Mouse (Mus musculus) testis, adult 2 months (tissue): ENCODE data around the gene Gm5134. TPM values are rescaled to one million over a fixed set of nuclear protein-coding genes. Genes with fewer than 3 reads are reported as not detected.
A peak's percentile ranks its signal among the peaks of the same experiment; 100 is the strongest.

Source experiments
- H3K27ac ChIP-seq: fragments of 200-500 bp; 2 replicates; pipeline ENCODE4 v1.5.1; 2012; ENCODE audit warnings: low read depth, low read length; ENCODE audit not compliant: control insufficient read depth, insufficient read depth
- H3K27me3 ChIP-seq: fragments of 200-500 bp; 2 replicates; pipeline ENCODE4 v1.6.1; 2012; ENCODE audit warnings: mild to moderate bottlenecking, low read length, moderate library complexity; ENCODE audit not compliant: control insufficient read depth, insufficient read depth
- H3K36me3 ChIP-seq: fragments of 200-500 bp; 2 replicates; pipeline ENCODE4 v1.6.1; 2012; ENCODE audit warnings: mild to moderate bottlenecking, low read length; ENCODE audit not compliant: control insufficient read depth, insufficient read depth
- H3K4me1 ChIP-seq: fragments of 200-500 bp; 2 replicates; pipeline ENCODE4 v1.6.1; 2012; ENCODE audit warnings: low read length; ENCODE audit not compliant: control insufficient read depth, insufficient read depth
- H3K4me3 ChIP-seq: fragments of 200-500 bp; 2 replicates; pipeline ENCODE4 v1.5.1; 2012; ENCODE audit warnings: low read depth, mild to moderate bottlenecking, low read length, moderate library complexity, mixed read lengths; ENCODE audit not compliant: control insufficient read depth
- CTCF ChIP-seq: fragments of 200-500 bp; IDR thresholded peaks from 2 replicates; pipeline ENCODE4 v1.5.1; 2012; ENCODE audit warnings: low read depth, mild to moderate bottlenecking, inconsistent platforms, low read length, moderate library complexity; ENCODE audit not compliant: control insufficient read depth, insufficient read depth, insufficient replicate concordance
- POLR2A ChIP-seq: fragments of 200-500 bp; IDR thresholded peaks from 2 replicates; pipeline ENCODE4 v1.6.1; 2012; ENCODE audit warnings: low read depth, mild to moderate bottlenecking, inconsistent platforms, low read length, moderate library complexity; ENCODE audit not compliant: control insufficient read depth
- polyA plus RNA-seq: library from polyadenylated mRNA; depleted of rRNA; stranded (reverse); fragments of >200 nt; gene quantifications from 2 replicates; pipeline ENCODE4 v1.2.3, GENCODE M21; 2012

The Gm5134 gene
- polyA plus RNA-seq, 1 experiment: 22.2 TPM

DNA sequence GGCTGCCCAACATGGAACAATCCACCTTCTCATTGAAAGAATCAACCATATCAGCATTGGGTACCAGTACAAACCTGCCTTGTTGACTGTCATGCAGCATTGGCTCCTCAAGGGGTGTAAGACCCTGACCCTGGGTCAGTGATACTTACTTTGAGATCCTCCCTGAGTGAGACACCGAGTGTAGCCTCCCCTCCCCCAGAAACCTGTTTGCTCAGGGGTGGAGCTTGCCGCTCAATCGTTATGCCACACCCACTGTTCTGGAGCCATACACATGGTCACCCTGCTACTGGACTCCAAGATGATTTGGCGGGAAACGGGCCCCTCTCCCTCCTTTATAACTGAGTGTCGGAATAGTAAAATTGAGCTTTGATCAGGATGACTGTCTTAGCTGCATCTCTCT lies 69.6 kb downstream of the Gm5134 start:
- no peak for TF ChIP-seq CTCF
- TF ChIP-seq POLR2A: no peak
- no peaks in the 10 kb centered on the region for H3K36me3 ChIP-seq
- H3K27me3 ChIP-seq: no peaks in the 10 kb centered on the region
- H3K4me1 ChIP-seq: peaks cover 2% of the 10 kb centered on the region
- no peak overlapping the region for H3K4me3 ChIP-seq
- H3K27ac ChIP-seq: no peak overlapping the region

DNA sequence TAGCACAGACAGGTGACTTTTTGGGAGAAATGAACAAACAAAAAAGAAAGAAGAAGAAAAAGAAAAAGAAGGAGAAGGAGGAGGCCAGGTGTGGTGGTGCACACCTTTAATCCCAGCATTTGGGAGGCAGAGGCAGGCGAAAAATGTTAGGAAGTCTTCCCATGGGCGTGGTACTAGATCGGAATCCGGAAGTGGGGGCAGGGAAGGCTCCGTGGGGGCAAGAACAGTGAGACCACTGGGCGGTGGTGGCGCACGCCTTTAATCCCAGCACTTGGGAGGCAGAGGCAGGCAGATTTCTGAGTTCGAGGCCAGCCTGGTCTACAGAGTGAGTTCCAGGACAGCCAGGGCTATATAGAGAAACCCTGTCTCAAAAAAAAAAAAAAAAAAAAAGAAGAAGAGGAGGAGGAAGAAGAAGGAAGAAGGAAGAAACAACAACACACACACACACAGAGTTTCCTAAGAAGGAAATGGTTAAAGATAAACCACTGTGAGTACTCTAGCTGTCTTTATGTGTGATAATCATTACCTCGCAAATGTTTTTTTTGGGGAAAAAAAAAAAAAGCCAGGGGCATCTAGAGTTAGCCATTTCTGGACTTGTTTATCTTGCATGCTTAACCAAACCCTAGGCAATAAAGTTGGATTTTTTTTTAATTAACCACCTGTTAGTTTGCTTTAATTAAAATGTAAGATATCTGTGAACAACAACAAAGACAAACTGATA lies 71.3 kb downstream of the Gm5134 start:
- no peak overlapping the region for H3K27ac ChIP-seq
- H3K36me3 ChIP-seq: no peaks in the 10 kb centered on the region
- no peaks in the 10 kb centered on the region for H3K27me3 ChIP-seq
- H3K4me1 ChIP-seq: peaks cover 2% of the 10 kb centered on the region
- no peak overlapping the region for H3K4me3 ChIP-seq
- TF ChIP-seq POLR2A: no peak
- TF ChIP-seq CTCF: no peak

DNA sequence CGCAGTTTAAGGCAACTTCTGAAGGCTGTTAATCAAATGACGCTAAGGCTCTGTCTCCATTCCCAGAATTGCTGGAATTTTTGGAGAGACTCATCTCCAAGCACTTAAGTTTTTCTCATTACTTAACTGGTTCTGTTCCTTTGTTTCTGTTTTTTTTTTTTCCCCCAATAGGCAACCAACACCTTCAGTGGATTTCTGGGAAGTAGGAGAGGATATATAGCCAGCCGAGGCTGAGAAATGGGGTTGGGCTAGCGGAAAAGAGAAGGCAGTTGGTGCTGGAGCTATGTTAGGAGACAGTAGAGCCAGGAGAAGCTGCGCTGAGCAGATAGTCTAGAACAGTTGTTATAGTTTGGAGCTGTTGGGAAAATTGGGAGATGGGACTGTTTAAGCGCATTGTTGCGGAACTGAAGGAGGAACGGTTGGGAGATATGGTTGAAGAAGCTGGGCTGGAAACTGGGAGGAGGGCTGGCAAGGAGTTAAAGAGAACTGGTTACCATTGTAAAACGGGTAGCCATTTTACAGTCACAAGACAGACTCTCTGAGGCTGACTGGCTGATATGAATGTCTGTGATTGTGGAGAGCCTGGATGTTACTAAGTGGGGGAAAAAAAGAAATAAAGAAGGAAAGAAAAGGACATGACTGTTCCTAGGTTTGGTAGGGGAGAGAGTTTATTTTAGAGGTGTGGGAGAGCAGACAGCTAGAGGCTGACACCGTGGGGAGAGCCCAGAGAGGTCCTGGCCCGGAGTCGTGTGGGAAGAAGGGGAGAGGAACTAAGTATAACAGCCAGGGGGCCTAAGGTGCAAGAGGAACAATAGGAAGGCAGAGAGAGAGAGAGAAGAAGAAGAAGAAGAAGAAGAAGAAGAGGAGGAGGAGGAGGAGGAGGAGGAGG lies 73.1 kb downstream of the Gm5134 start:
- peak overlapping the region; percentile 33; the same call in 1 of the 2 replicates for H3K27ac ChIP-seq
- TF ChIP-seq CTCF (no peak), POLR2A (no peak)
- peaks cover 2% of the 10 kb centered on the region for H3K4me1 ChIP-seq
- H3K27me3 ChIP-seq: no peaks in the 10 kb centered on the region
- H3K36me3 ChIP-seq: no peaks in the 10 kb centered on the region
- H3K4me3 ChIP-seq: no peak overlapping the region

DNA sequence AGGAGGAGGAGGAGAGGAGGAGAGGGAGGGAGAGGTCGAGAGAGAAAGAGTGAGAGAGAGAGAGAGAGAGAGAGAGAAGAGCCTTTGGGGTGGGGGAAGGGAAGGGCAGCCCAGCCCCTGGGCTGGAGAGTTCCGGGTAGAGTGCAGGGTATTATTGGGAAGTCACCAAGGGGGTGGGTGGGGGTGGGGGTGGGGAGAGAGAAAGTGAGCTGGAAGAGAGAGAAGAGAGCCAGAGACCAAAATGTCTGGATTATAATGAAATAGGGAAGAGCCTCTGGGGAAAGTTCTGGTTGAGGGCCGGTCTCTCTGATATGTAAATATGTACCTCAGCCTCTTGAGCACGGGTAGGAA lies 73.7 kb downstream of the Gm5134 start:
- Histone ChIP-seq H3K27ac (no peak overlapping the region), H3K4me1 (peaks cover 3% of the 10 kb centered on the region), H3K4me3 (no peak overlapping the region), H3K36me3 (no peaks in the 10 kb centered on the region), H3K27me3 (no peaks in the 10 kb centered on the region)
- no peak for TF ChIP-seq CTCF
- TF ChIP-seq POLR2A: no peak

DNA sequence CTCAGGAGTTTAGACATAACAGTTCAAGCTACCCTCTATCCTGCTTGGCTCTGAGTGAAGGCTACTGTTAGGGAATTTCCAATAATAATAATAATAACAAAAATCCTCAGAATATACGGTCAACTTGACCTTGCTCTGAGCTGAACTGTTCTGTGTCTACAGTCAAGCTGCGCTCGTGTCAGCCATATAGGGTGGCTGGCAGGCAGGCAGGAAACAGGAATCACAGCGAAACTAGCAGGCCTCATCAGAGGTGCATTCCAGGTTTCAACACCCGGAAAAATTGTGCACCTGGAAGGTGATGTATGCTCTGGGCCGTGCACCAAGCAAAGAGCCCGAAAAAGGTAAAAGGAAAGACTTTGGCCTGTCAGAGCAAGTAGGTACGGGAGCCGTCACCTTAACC lies 74.1 kb downstream of the Gm5134 start:
- H3K27ac ChIP-seq: no peak overlapping the region
- H3K4me1 ChIP-seq: peaks cover 5% of the 10 kb centered on the region
- H3K36me3 ChIP-seq: no peaks in the 10 kb centered on the region
- no peak overlapping the region for H3K4me3 ChIP-seq
- no peaks in the 10 kb centered on the region for H3K27me3 ChIP-seq
- TF ChIP-seq POLR2A (no peak), CTCF (no peak)

DNA sequence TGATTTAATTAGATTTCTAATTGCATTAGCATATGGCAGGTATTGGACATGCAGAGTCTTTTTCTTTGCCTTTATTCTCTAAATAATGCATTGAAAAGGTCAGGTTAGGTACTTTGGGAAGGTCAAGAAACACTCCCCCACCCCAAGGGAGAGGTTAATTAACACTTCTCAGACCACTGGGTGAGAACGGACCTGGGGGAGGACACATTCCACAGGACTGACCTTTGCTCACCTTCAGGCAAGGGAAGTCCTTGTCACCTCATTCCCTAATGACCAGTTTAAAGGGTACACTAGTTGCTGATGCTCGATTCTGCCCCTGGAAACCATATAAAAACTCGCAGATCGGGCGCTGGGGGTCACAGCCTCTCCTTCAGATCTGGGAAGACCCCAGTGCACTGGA lies 75.0 kb downstream of the Gm5134 start:
- H3K4me1 ChIP-seq: peaks cover 5% of the 10 kb centered on the region
- no peak for TF ChIP-seq CTCF
- no peak for TF ChIP-seq POLR2A
- H3K27ac ChIP-seq: no peak overlapping the region
- H3K27me3 ChIP-seq: no peaks in the 10 kb centered on the region
- no peak overlapping the region for H3K4me3 ChIP-seq
- no peaks in the 10 kb centered on the region for H3K36me3 ChIP-seq

DNA sequence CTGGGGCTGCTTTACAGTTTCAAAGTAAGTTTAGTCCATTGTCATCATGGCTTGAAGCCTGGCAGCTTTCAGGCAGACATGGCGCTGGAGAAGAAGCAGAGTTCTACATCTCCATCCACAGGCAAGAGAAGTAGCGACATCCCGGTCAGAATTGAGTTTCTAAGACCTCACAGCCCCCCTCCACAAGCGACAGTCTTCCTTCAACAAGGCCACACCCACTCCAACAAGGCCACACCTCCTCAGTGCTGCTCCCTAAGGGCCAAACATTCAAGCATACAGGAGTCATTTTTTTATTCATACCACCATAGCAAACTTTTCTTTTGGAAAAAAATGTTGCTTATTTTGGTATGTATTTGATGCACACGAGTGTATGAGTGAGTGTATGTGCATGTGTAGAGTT lies 76.2 kb downstream of the Gm5134 start:
- TF ChIP-seq CTCF (no peak), POLR2A (no peak)
- H3K36me3 ChIP-seq: no peaks in the 10 kb centered on the region
- H3K4me3 ChIP-seq: no peak overlapping the region
- no peak overlapping the region for H3K27ac ChIP-seq
- H3K4me1 ChIP-seq: peaks cover 5% of the 10 kb centered on the region
- H3K27me3 ChIP-seq: no peaks in the 10 kb centered on the region
